Mouse (Mus musculus): ENCODE measurements at regions not wholly inside any gene's neighbourhood (a gene's known extent, or its start where the extent isn't known, plus 50 kb on each side); places are given as distances from the start of the nearest gene placed in this dataset.
"Not testable (repeated sequence)": the region's sequence is repeated elsewhere in the genome, so short reads cannot be mapped to it uniquely, and the experiment has no call there.

GRCm38 (mm10) chr8:12451857-12452256, 56.8 kb downstream of the Sox1 start:
- H3K9me3 ChIP-seq (replicated peaks; ENCODE audit: control insufficient read depth, low read length): no peaks in the 10 kb centered on the region
- ATAC-seq (replicated peaks; ENCODE audit: insufficient number of reproducible peaks, low FRiP score, low TSS enrichment, low read depth): no peak
- H3K4me1 ChIP-seq (ENCODE audit: control insufficient read depth, insufficient read depth, low read length): no peaks in the 10 kb centered on the region
- H3K4me3 ChIP-seq (ENCODE audit: low read depth, low read length): no peak overlapping the region
- peaks cover 8% of the 10 kb centered on the region for H3K27me3 ChIP-seq (ENCODE audit: control insufficient read depth, insufficient read depth, low read length)
- 60% methylated on average over 8 of the region's 8 CpGs for WGBS
- DNase-seq (ENCODE audit: low spot score): no peak
- H3K9ac ChIP-seq (replicated peaks; ENCODE audit: low read length): no peak overlapping the region
- no peak overlapping the region for H3K27ac ChIP-seq (replicated peaks; ENCODE audit: low read depth, low read length)
- H3K36me3 ChIP-seq (replicated peaks; ENCODE audit: control insufficient read depth, insufficient read depth, low read depth, low read length): no peaks in the 10 kb centered on the region
- H3K4me2 ChIP-seq (ENCODE audit: low read depth, low read length): no peak overlapping the region

DNA sequence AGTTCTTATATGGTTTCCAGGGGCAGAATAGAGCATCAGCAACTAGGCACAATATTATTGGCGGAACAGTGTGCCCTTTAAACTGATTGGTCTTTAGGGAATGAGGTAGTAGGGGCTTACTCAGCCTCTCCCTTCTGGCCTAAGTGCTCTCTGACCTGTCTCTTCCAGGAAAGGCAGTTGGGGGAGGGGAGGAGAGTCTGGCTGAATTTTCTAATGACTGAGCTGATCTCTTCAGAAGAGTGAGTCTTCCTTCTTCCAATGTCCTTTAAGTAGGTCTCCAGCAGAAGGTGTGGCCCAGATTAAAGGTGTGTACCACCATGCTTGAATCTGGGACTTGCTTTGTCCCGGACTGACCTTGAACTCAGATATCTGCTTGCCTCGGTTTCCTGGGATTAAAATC, 60.3 kb downstream of the Sox1 start:
- not testable (repeated sequence) for DNase-seq (ENCODE audit: low spot score); H3K4me2 ChIP-seq (ENCODE audit: low read depth, low read length); ATAC-seq (replicated peaks; ENCODE audit: insufficient number of reproducible peaks, low FRiP score, low TSS enrichment, low read depth); H3K9ac ChIP-seq (replicated peaks; ENCODE audit: low read length); H3K4me3 ChIP-seq (ENCODE audit: low read depth, low read length); H3K27me3 ChIP-seq (ENCODE audit: control insufficient read depth, insufficient read depth, low read length); H3K9me3 ChIP-seq (replicated peaks; ENCODE audit: control insufficient read depth, low read length); H3K4me1 ChIP-seq (ENCODE audit: control insufficient read depth, insufficient read depth, low read length); H3K36me3 ChIP-seq (replicated peaks; ENCODE audit: control insufficient read depth, insufficient read depth, low read depth, low read length); H3K27ac ChIP-seq (replicated peaks; ENCODE audit: low read depth, low read length)
- 84% methylated on average over 3 of the region's 3 CpGs for WGBS

DNA sequence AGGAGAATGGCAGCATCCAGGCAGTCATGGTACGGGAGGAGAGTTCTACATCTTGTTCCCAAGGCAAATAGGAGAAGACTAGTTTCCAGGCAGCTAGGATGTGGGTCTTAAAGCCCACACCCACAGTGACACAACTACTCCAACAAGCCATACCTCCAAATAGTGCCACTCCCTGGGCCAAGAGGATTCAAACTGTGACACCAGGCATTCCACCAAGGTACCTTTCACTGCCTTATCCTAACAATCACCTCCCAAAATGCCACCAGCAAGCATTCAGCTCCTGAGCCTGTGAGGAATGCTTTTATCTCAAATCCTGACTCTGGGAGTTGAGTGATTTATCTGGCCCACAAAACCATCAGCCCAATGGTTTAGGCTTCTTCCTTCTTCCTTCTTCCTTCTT, 61.2 kb downstream of the Sox1 start:
- Histone ChIP-seq H3K4me3 (ENCODE audit: low read depth, low read length) (no peak overlapping the region), H3K4me1 (ENCODE audit: control insufficient read depth, insufficient read depth, low read length) (no peaks in the 10 kb centered on the region), H3K4me2 (ENCODE audit: low read depth, low read length) (no peak overlapping the region), H3K27me3 (ENCODE audit: control insufficient read depth, insufficient read depth, low read length) (no peaks in the 10 kb centered on the region), H3K27ac (replicated peaks; ENCODE audit: low read depth, low read length) (no peak overlapping the region), H3K36me3 (replicated peaks; ENCODE audit: control insufficient read depth, insufficient read depth, low read depth, low read length) (no peaks in the 10 kb centered on the region), H3K9me3 (replicated peaks; ENCODE audit: control insufficient read depth, low read length) (no peaks in the 10 kb centered on the region), H3K9ac (replicated peaks; ENCODE audit: low read length) (no peak overlapping the region)
- WGBS: 80% methylated on average over 1 of the region's 1 CpGs
- no peak for DNase-seq (ENCODE audit: low spot score)
- ATAC-seq (replicated peaks; ENCODE audit: insufficient number of reproducible peaks, low FRiP score, low TSS enrichment, low read depth): no peak

DNA sequence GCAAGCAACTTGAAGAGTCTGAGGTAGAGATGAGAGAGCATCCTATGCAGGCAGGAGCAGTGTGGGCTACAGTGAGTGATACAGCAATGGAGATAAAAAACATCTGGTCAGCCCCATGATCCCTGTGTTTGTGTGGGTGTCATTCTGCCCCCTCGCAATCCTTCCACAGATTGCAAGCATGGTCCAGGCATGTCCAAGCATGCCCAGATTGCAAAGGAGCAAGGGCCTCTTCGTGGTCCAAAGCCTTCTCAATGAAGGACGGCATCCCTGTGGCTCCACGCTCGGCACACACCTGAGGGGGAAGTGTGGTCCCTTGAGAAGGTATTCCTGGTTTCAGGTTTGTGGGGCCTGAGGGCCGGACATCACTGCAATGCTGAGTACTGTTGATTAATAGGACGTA, 61.9 kb downstream of the Sox1 start:
- Histone ChIP-seq H3K9me3 (replicated peaks; ENCODE audit: control insufficient read depth, low read length) (no peaks in the 10 kb centered on the region), H3K9ac (replicated peaks; ENCODE audit: low read length) (no peak overlapping the region), H3K4me3 (ENCODE audit: low read depth, low read length) (no peak overlapping the region), H3K36me3 (replicated peaks; ENCODE audit: control insufficient read depth, insufficient read depth, low read depth, low read length) (no peaks in the 10 kb centered on the region), H3K4me1 (ENCODE audit: control insufficient read depth, insufficient read depth, low read length) (no peaks in the 10 kb centered on the region), H3K4me2 (ENCODE audit: low read depth, low read length) (no peak overlapping the region), H3K27me3 (ENCODE audit: control insufficient read depth, insufficient read depth, low read length) (no peaks in the 10 kb centered on the region), H3K27ac (replicated peaks; ENCODE audit: low read depth, low read length) (no peak overlapping the region)
- 58% methylated on average over 7 of the region's 7 CpGs for WGBS
- DNase-seq (ENCODE audit: low spot score): no peak
- no peak for ATAC-seq (replicated peaks; ENCODE audit: insufficient number of reproducible peaks, low FRiP score, low TSS enrichment, low read depth)

DNA sequence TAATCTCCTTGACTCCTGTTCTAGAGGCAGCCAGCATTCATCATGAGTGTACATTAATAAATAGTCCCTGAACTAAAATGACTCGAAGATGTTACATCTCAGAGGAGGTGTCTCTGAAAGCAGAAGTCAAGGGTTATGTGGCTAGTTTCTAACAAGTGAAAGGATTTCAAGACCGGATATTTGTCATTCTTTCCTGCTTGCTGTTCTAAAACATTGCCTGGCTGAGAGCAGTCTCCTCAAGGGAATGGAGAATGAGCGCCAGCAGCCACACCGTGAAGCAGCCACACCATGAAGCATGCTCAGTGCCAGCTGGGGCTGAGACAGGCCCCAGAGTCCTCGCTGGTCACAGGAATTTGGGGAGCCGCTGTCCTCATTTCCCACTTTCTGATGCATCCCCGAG, 71.8 kb downstream of the Sox1 start:
- H3K9me3 ChIP-seq (replicated peaks; ENCODE audit: control insufficient read depth, low read length): no peaks in the 10 kb centered on the region
- no peak overlapping the region for H3K4me2 ChIP-seq (ENCODE audit: low read depth, low read length)
- H3K27ac ChIP-seq (replicated peaks; ENCODE audit: low read depth, low read length): no peak overlapping the region
- no peak overlapping the region for H3K9ac ChIP-seq (replicated peaks; ENCODE audit: low read length)
- H3K27me3 ChIP-seq (ENCODE audit: control insufficient read depth, insufficient read depth, low read length): peaks cover 18% of the 10 kb centered on the region
- H3K4me1 ChIP-seq (ENCODE audit: control insufficient read depth, insufficient read depth, low read length): no peaks in the 10 kb centered on the region; the same call in 1 of the 2 replicates
- no peaks in the 10 kb centered on the region for H3K36me3 ChIP-seq (replicated peaks; ENCODE audit: control insufficient read depth, insufficient read depth, low read depth, low read length)
- DNase-seq (ENCODE audit: low spot score) (no peak), ATAC-seq (replicated peaks; ENCODE audit: insufficient number of reproducible peaks, low FRiP score, low TSS enrichment, low read depth) (no peak)
- 78% methylated on average over 7 of the region's 7 CpGs for WGBS
- H3K4me3 ChIP-seq (ENCODE audit: low read depth, low read length): no peak overlapping the region

- no peaks in the 10 kb centered on the region; the same call in 1 of the 2 replicates for H3K4me1 ChIP-seq (ENCODE audit: control insufficient read depth, insufficient read depth, low read length)
- DNase-seq (ENCODE audit: low spot score): peak; percentile 85
- no peaks in the 10 kb centered on the region for H3K36me3 ChIP-seq (replicated peaks; ENCODE audit: control insufficient read depth, insufficient read depth, low read depth, low read length)
- peaks cover 18% of the 10 kb centered on the region for H3K27me3 ChIP-seq (ENCODE audit: control insufficient read depth, insufficient read depth, low read length)
- H3K4me3 ChIP-seq (ENCODE audit: low read depth, low read length): no peak overlapping the region
- no peak overlapping the region; the same call in 1 of the 2 replicates for H3K9ac ChIP-seq (replicated peaks; ENCODE audit: low read length)
- no peaks in the 10 kb centered on the region for H3K9me3 ChIP-seq (replicated peaks; ENCODE audit: control insufficient read depth, low read length)
- H3K4me2 ChIP-seq (ENCODE audit: low read depth, low read length): no peak overlapping the region
- 58% methylated on average over 36 of the region's 36 CpGs for WGBS
- peak; percentile 77 for ATAC-seq (replicated peaks; ENCODE audit: insufficient number of reproducible peaks, low FRiP score, low TSS enrichment, low read depth)
- H3K27ac ChIP-seq (replicated peaks; ENCODE audit: low read depth, low read length): no peak overlapping the region
These were observed 72.6 kb downstream of the Sox1 start for GRCm38 (mm10) chr8:12467386-12468326.

DNA sequence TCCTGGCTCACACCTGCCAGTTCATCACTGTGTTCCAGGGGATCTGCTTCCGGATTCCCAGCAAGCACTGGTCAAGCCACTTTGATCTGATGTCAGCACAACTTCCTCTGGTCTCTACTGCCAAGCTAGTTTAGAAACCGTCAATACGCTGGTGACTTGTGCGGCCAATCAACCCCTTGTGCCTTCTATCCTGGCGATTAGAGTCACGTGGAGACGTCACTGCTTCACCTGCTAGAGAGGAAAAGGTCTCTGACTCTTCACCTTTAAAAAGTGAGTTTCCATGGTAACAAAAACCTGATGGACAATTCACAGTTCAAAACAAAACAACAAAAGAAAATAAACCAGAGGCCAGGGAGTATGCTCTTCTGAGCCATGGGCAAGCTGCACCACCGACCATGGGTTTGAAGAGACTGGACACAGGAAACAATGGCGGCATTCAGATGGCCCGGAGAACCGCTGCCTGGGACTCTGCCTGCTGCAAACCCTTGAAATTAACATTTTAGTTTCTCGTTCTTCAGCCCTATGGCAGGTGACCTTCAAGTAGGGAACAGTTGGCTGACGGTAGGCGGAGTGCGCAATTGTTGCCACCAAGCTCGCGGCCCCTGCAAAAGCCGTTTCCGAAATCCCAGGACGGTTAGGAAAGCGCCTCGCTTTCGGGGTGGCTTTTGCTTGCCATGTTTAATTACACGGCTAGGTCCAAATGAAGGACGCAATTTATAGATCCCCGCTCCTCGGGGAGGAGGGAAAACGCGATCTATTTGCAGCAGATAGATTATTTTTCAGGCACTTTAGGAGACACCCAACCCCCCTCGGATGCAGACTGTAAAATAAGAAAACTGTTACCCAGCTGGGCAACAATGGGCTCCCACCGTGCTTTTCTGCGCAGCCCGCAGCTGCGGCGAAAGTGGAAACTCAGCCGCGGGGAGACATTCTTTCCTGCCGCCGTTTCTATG, 82.6 kb downstream of the Sox1 start:
- DNase-seq (ENCODE audit: low spot score): peak; percentile 59
- 0 out of 2 replicates have a peak overlapping the region, but pooled peaks have one; percentile 26 for H3K9ac ChIP-seq (replicated peaks; ENCODE audit: low read length)
- 7% methylated on average over 39 of the region's 39 CpGs for WGBS
- peaks cover 19% of the 10 kb centered on the region for H3K27me3 ChIP-seq (ENCODE audit: control insufficient read depth, insufficient read depth, low read length)
- H3K4me3 ChIP-seq (ENCODE audit: low read depth, low read length): peak overlapping the region; percentile 12
- no peaks in the 10 kb centered on the region for H3K36me3 ChIP-seq (replicated peaks; ENCODE audit: control insufficient read depth, insufficient read depth, low read depth, low read length)
- no peaks in the 10 kb centered on the region for H3K4me1 ChIP-seq (ENCODE audit: control insufficient read depth, insufficient read depth, low read length)
- no peak for ATAC-seq (replicated peaks; ENCODE audit: insufficient number of reproducible peaks, low FRiP score, low TSS enrichment, low read depth)
- no peaks in the 10 kb centered on the region; the same call in 1 of the 2 replicates for H3K9me3 ChIP-seq (replicated peaks; ENCODE audit: control insufficient read depth, low read length)
- no peak overlapping the region for H3K27ac ChIP-seq (replicated peaks; ENCODE audit: low read depth, low read length)
- H3K4me2 ChIP-seq (ENCODE audit: low read depth, low read length): peak overlapping the region; percentile 44

Data from embryonic facial prominence, embryonic 11.5 days (tissue).